Mouse (Mus musculus): ENCODE data around the gene Mdga1. TPM values are rescaled to one million over a fixed set of nuclear protein-coding genes. Genes with fewer than 3 reads are reported as not detected.
"Not testable (repeated sequence)": the region's sequence is repeated elsewhere in the genome, so short reads cannot be mapped to it uniquely, and the experiment has no call there.

Mdga1 gene
- total and polyA plus RNA-seq, 3 experiments = 0.05 TPM; not detected in 1

- Histone ChIP-seq H3K4me1 (ENCODE audit: insufficient read depth, low read depth, low read length) (peaks cover 57% of the 10 kb centered on the region), H3K9me3 (replicated peaks) (no peaks in the 10 kb centered on the region; the same call in 1 of the 2 replicates), H3K4me3 (ENCODE audit: low read depth, low read length) (no peak overlapping the region; the same call in 1 of the 2 replicates), H3K27me3 (ENCODE audit: insufficient read depth, low read length) (peaks cover 41% of the 10 kb centered on the region), H3K36me3 (replicated peaks) (no peaks in the 10 kb centered on the region)
- TF ChIP-seq CTCF (IDR thresholded peaks at IDR 0.05; ENCODE audit: low read depth, low read length) (no peak), POLR2AphosphoS5 (IDR thresholded peaks at IDR 0.05; ENCODE audit: insufficient replicate concordance, low read depth, low read length) (no peak), GATA2 (IDR thresholded peaks at IDR 0.05; ENCODE audit: borderline replicate concordance, low read depth, low read length) (no peak), GATA1 (IDR thresholded peaks at IDR 0.05; ENCODE audit: borderline replicate concordance, low read length) (no peak), TAL1 (conservative IDR thresholded peaks at IDR 0.05; ENCODE audit: low read depth, low read length) (no peak)
- DNase-seq (ENCODE audit: low spot score) (no peak), ATAC-seq (ENCODE audit: extremely low read depth, insufficient number of reproducible peaks, low FRiP score, poor library complexity, severe bottlenecking) (no peak)
Measured at GRCm38 (mm10) chr17:29795050-29795770, 174.7 kb downstream of the Mdga1 start.

- H3K4me3 ChIP-seq (ENCODE audit: low read depth, low read length) = no peak overlapping the region
- no peak for ATAC-seq (ENCODE audit: extremely low read depth, insufficient number of reproducible peaks, low FRiP score, poor library complexity, severe bottlenecking)
- TF ChIP-seq POLR2AphosphoS5 (IDR thresholded peaks at IDR 0.05; ENCODE audit: insufficient replicate concordance, low read depth, low read length) (no peak), TAL1 (conservative IDR thresholded peaks at IDR 0.05; ENCODE audit: low read depth, low read length) (no peak), CTCF (IDR thresholded peaks at IDR 0.05; ENCODE audit: low read depth, low read length) (no peak), GATA2 (IDR thresholded peaks at IDR 0.05; ENCODE audit: borderline replicate concordance, low read depth, low read length) (no peak)
- no peak for DNase-seq (ENCODE audit: low spot score)
- H3K36me3 ChIP-seq (replicated peaks) = no peaks in the 10 kb centered on the region
- H3K27me3 ChIP-seq (ENCODE audit: insufficient read depth, low read length) = peaks cover 18% of the 10 kb centered on the region
- peaks cover 3% of the 10 kb centered on the region for H3K9me3 ChIP-seq (replicated peaks)
- peaks cover 24% of the 10 kb centered on the region for H3K4me1 ChIP-seq (ENCODE audit: insufficient read depth, low read depth, low read length)
Measured at GRCm38 (mm10) chr17:29791531-29792050, 178.3 kb downstream of the Mdga1 start.

DNA sequence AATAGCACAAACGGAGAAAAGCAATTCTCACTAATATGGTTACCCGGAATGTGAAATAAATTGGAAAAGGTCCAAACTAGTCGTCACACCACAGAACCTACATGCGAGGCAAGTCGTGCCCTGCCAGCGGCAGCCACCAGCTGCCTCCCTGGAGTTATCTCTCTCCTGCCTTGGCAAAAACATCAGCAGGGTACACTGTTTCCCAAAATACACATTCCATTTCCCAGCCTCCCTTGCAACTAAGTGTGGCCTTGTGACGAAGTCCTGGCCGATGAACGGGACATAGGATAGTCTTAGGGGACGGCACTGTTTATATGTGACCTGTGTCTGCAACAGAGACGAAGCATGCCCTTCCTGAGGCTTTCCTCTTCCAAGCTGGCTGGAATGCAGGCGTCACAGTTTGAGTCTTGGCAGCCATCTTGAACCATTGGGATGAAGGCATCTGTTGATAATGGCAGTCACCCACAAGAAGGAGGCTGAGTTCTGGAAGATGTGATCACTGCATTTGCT is 179.6 kb downstream of the Mdga1 start:
- Histone ChIP-seq H3K9me3 (replicated peaks) (peaks cover 3% of the 10 kb centered on the region), H3K4me1 (ENCODE audit: insufficient read depth, low read depth, low read length) (peaks cover 15% of the 10 kb centered on the region), H3K27me3 (ENCODE audit: insufficient read depth, low read length) (peaks cover 18% of the 10 kb centered on the region), H3K36me3 (replicated peaks) (no peaks in the 10 kb centered on the region), H3K4me3 (ENCODE audit: low read depth, low read length) (no peak overlapping the region)
- no peak for DNase-seq (ENCODE audit: low spot score)
- TF ChIP-seq GATA1 (IDR thresholded peaks at IDR 0.05; ENCODE audit: borderline replicate concordance, low read length) (no peak), CTCF (IDR thresholded peaks at IDR 0.05; ENCODE audit: low read depth, low read length) (no peak), POLR2AphosphoS5 (IDR thresholded peaks at IDR 0.05; ENCODE audit: insufficient replicate concordance, low read depth, low read length) (no peak), TAL1 (conservative IDR thresholded peaks at IDR 0.05; ENCODE audit: low read depth, low read length) (no peak), GATA2 (IDR thresholded peaks at IDR 0.05; ENCODE audit: borderline replicate concordance, low read depth, low read length) (no peak)
- ATAC-seq (ENCODE audit: extremely low read depth, insufficient number of reproducible peaks, low FRiP score, poor library complexity, severe bottlenecking) = no peak

DNA sequence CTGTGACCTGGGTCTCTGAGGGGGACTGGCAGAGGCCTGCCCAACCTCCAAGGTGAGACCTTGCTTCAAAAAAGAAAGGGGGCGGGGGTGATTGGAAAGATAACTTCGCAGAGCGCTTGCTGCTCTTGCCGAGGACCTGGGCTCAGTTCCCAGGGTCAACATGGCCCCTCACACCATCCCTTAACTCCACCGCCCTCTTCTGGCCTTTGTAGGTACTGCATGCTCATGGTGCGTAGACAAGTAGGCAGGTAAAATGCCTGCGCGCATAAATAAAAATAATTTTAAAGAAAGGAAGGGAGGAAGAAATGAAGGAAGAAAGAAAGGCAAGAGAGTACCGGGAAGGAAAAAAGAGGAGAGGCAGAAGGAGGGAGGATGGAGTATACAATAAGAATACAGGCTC is 180.2 kb downstream of the Mdga1 start:
- TF ChIP-seq CTCF (IDR thresholded peaks at IDR 0.05; ENCODE audit: low read depth, low read length) (0 out of 2 replicates have a peak, but pooled peaks have one; percentile 33), TAL1 (conservative IDR thresholded peaks at IDR 0.05; ENCODE audit: low read depth, low read length) (no peak)
- Histone ChIP-seq H3K9me3 (replicated peaks) (peaks cover 3% of the 10 kb centered on the region), H3K27me3 (ENCODE audit: insufficient read depth, low read length) (peaks cover 15% of the 10 kb centered on the region), H3K4me3 (ENCODE audit: low read depth, low read length) (no peak overlapping the region), H3K36me3 (replicated peaks) (no peaks in the 10 kb centered on the region), H3K4me1 (ENCODE audit: insufficient read depth, low read depth, low read length) (peaks cover 10% of the 10 kb centered on the region)
- ATAC-seq (ENCODE audit: extremely low read depth, insufficient number of reproducible peaks, low FRiP score, poor library complexity, severe bottlenecking) = no peak
- DNase-seq (ENCODE audit: low spot score) = no peak

DNA sequence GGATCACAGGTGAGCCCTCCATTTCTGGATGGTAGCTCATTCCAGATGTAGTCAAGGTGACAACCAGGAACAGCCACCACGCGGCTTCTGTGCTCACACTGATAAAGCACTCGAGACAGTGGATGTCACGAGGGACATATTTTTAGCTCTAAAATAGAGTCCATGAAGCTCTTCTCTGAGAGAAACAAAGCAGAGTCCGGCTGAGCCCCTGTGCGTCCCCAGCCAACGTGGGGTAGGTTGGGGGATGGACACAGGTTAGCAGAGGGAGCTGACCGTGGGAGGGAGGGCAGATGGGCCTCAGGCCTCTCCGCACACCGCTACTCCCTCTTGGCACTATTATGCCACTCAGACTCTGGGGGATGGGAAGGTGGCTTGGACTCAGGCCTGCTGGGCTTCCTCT is 181.3 kb downstream of the Mdga1 start:
- H3K27me3 ChIP-seq (ENCODE audit: insufficient read depth, low read length) = peaks cover 11% of the 10 kb centered on the region
- ATAC-seq (ENCODE audit: extremely low read depth, insufficient number of reproducible peaks, low FRiP score, poor library complexity, severe bottlenecking) = no peak
- DNase-seq (ENCODE audit: low spot score) = no peak
- peaks cover 3% of the 10 kb centered on the region for H3K9me3 ChIP-seq (replicated peaks)
- no peaks in the 10 kb centered on the region for H3K36me3 ChIP-seq (replicated peaks)
- H3K4me1 ChIP-seq (ENCODE audit: insufficient read depth, low read depth, low read length) = peaks cover 9% of the 10 kb centered on the region
- TF ChIP-seq CTCF (IDR thresholded peaks at IDR 0.05; ENCODE audit: low read depth, low read length) (no peak), TAL1 (conservative IDR thresholded peaks at IDR 0.05; ENCODE audit: low read depth, low read length) (no peak), POLR2AphosphoS5 (IDR thresholded peaks at IDR 0.05; ENCODE audit: insufficient replicate concordance, low read depth, low read length) (no peak)
- no peak overlapping the region for H3K4me3 ChIP-seq (ENCODE audit: low read depth, low read length)

GRCm38 (mm10) chr17:29784820-29785219 is 185.1 kb downstream of the Mdga1 start:
- Histone ChIP-seq H3K9me3 (replicated peaks) (peaks cover 3% of the 10 kb centered on the region; the same call in 1 of the 2 replicates), H3K4me1 (ENCODE audit: insufficient read depth, low read depth, low read length) (peaks cover 13% of the 10 kb centered on the region), H3K4me3 (ENCODE audit: low read depth, low read length) (no peak overlapping the region), H3K36me3 (replicated peaks) (no peaks in the 10 kb centered on the region), H3K27me3 (ENCODE audit: insufficient read depth, low read length) (peaks cover 17% of the 10 kb centered on the region; the same call in 1 of the 2 replicates)
- DNase-seq (ENCODE audit: low spot score) (no peak), ATAC-seq (ENCODE audit: extremely low read depth, insufficient number of reproducible peaks, low FRiP score, poor library complexity, severe bottlenecking) (no peak)
- TF ChIP-seq POLR2AphosphoS5 (IDR thresholded peaks at IDR 0.05; ENCODE audit: insufficient replicate concordance, low read depth, low read length) (no peak), CTCF (IDR thresholded peaks at IDR 0.05; ENCODE audit: low read depth, low read length) (0 out of 2 replicates have a peak, but pooled peaks have one; percentile 27), GATA2 (IDR thresholded peaks at IDR 0.05; ENCODE audit: borderline replicate concordance, low read depth, low read length) (no peak), TAL1 (conservative IDR thresholded peaks at IDR 0.05; ENCODE audit: low read depth, low read length) (no peak), GATA1 (IDR thresholded peaks at IDR 0.05; ENCODE audit: borderline replicate concordance, low read length) (no peak)

DNA sequence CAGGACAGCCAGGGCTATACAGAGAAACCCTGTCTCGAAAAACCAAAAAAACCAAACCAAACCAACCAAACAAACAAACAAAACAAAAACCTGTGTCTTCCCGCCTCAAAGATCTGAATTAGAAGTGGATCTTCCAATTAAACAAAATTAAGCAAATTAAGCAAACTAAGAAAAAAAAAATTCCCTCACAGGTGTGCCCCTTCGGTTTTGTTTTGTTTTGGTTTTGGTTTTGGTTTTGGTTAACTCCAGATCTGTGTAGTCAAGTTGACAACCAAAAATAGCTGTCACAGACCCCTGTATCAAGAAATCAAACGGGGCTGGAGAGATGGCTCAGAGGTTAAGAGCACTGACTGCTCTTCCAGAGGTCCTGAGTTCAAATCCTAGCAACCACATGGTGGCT is 188.4 kb downstream of the Mdga1 start:
- not testable (repeated sequence) for H3K36me3 ChIP-seq (replicated peaks); H3K9me3 ChIP-seq (replicated peaks); DNase-seq (ENCODE audit: low spot score); H3K4me3 ChIP-seq (ENCODE audit: low read depth, low read length); ATAC-seq (ENCODE audit: extremely low read depth, insufficient number of reproducible peaks, low FRiP score, poor library complexity, severe bottlenecking)
- Histone ChIP-seq H3K4me1 (ENCODE audit: insufficient read depth, low read depth, low read length) (peaks cover 19% of the 10 kb centered on the region), H3K27me3 (ENCODE audit: insufficient read depth, low read length) (peaks cover 45% of the 10 kb centered on the region)
